Mouse (Mus musculus): ENCODE data around the gene Vill. TPM values are rescaled to one million over a fixed set of nuclear protein-coding genes. Genes with fewer than 3 reads are reported as not detected.

Vill gene
- polyA plus RNA-seq, 1 experiment: 16.5 TPM

DNA sequence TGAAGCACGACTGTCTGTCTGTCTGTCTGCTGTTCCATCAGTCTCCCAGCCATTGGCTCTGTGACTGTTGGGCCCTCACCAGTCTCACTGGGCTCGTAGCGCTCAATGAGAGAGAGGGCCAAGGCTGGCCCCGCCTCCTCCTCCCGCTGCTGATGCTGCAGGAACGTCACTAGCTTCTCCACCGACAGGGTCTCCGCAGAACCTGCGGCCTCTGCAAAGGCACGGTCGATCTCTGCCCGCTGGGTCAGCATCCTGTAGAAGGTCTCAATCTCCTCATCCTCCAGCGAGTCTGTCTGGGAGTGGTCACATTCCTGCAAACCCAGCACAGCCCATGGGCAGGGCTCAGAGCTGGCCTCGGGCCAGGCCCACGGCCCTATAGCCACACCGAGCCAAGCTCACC is 23.1 kb downstream of the Vill start:
- H3K4me3 ChIP-seq (ENCODE audit: insufficient read depth, low read length): no peak overlapping the region

GRCm38 (mm10) chr9:119080040-119080675 is 27.6 kb downstream of the Vill start:
- no peaks in the 10 kb centered on the region for H3K4me1 ChIP-seq (ENCODE audit: control insufficient read depth, insufficient read depth, low read length)
- no peak overlapping the region for H3K4me3 ChIP-seq (ENCODE audit: insufficient read depth, low read length)
- no peak overlapping the region for H3K27ac ChIP-seq (ENCODE audit: insufficient read depth, low read length)
- no peak for TF ChIP-seq POLR2A (IDR thresholded peaks at IDR 0.05; ENCODE audit: low read depth, low read length)

More for the DNA sequence above, 23.1 kb downstream of the Vill start:
- H3K4me1 ChIP-seq (ENCODE audit: control insufficient read depth, insufficient read depth, low read length): no peaks in the 10 kb centered on the region
- no peak overlapping the region for H3K27ac ChIP-seq (ENCODE audit: insufficient read depth, low read length)
- TF ChIP-seq CTCF (IDR thresholded peaks at IDR 0.05; ENCODE audit: borderline replicate concordance, insufficient read depth, low read length) (no peak), POLR2A (IDR thresholded peaks at IDR 0.05; ENCODE audit: low read depth, low read length) (no peak)

GRCm38 (mm10) chr9:119082039-119082438 is 29.5 kb downstream of the Vill start:
- H3K4me1 ChIP-seq (ENCODE audit: control insufficient read depth, insufficient read depth, low read length): no peaks in the 10 kb centered on the region
- no peak overlapping the region for H3K4me3 ChIP-seq (ENCODE audit: insufficient read depth, low read length)
- no peak for TF ChIP-seq POLR2A (IDR thresholded peaks at IDR 0.05; ENCODE audit: low read depth, low read length)
- no peak for TF ChIP-seq CTCF (IDR thresholded peaks at IDR 0.05; ENCODE audit: borderline replicate concordance, insufficient read depth, low read length)
- no peak overlapping the region for H3K27ac ChIP-seq (ENCODE audit: insufficient read depth, low read length)

GRCm38 (mm10) chr9:119082656-119083430 is 30.3 kb downstream of the Vill start:
- no peak overlapping the region for H3K27ac ChIP-seq (ENCODE audit: insufficient read depth, low read length)
- no peak for TF ChIP-seq CTCF (IDR thresholded peaks at IDR 0.05; ENCODE audit: borderline replicate concordance, insufficient read depth, low read length)
- TF ChIP-seq POLR2A (IDR thresholded peaks at IDR 0.05; ENCODE audit: low read depth, low read length): no peak
- no peaks in the 10 kb centered on the region for H3K4me1 ChIP-seq (ENCODE audit: control insufficient read depth, insufficient read depth, low read length)
- no peak overlapping the region for H3K4me3 ChIP-seq (ENCODE audit: insufficient read depth, low read length)

DNA sequence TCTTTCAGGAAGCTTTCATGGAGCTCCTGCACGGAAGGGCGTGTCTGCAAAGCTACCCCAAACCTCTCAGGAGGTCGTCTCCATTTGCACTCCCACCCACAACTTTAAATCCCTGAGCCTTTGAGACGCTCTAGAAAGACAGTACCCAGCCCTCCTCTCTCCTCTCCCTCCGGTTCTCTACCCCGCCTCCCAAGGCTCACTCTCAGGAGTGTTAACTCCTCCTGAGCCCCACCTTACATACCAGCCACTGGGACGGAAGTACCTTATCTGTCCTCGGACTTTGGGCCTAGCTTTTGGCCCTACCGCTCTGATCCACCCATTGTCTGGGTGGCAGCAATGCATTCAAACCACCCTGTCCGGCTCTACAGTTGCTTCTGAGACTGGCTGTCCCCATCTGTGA is 31.4 kb downstream of the Vill start:
- no peak for TF ChIP-seq POLR2A (IDR thresholded peaks at IDR 0.05; ENCODE audit: low read depth, low read length)
- no peak for TF ChIP-seq CTCF (IDR thresholded peaks at IDR 0.05; ENCODE audit: borderline replicate concordance, insufficient read depth, low read length)
- H3K4me1 ChIP-seq (ENCODE audit: control insufficient read depth, insufficient read depth, low read length): no peaks in the 10 kb centered on the region
- no peak overlapping the region for H3K27ac ChIP-seq (ENCODE audit: insufficient read depth, low read length)
- no peak overlapping the region for H3K4me3 ChIP-seq (ENCODE audit: insufficient read depth, low read length)

DNA sequence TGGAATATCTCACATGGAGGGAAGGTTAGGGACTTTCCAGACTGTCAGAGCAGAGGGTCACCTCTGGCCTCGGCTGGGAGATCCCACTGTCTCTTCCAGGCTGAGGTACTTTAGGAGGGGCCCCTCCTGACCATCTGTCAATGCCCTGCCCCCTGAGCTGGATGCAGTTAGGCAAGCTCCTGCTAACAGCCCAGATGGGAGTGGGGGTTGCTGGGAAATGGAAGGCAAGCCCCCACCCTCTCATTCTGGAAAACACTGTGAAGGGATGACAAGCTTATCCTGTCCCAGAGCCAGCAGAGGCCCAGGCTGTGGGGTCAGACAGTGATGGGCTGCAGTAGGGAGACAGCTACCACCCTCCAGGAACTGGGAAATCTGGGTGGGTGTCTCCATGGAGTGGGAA is 33.9 kb downstream of the Vill start:
- 0 out of 2 replicates have a peak, but pooled peaks cover 2% of the 10 kb centered on the region for H3K4me1 ChIP-seq (ENCODE audit: control insufficient read depth, insufficient read depth, low read length)
- no peak overlapping the region for H3K4me3 ChIP-seq (ENCODE audit: insufficient read depth, low read length)
- no peak overlapping the region for H3K27ac ChIP-seq (ENCODE audit: insufficient read depth, low read length)
- TF ChIP-seq CTCF (IDR thresholded peaks at IDR 0.05; ENCODE audit: borderline replicate concordance, insufficient read depth, low read length): no peak
- no peak for TF ChIP-seq POLR2A (IDR thresholded peaks at IDR 0.05; ENCODE audit: low read depth, low read length)

GRCm38 (mm10) chr9:119087309-119087708 is 34.7 kb downstream of the Vill start:
- Histone ChIP-seq H3K27ac (ENCODE audit: insufficient read depth, low read length) (no peak overlapping the region), H3K4me1 (ENCODE audit: control insufficient read depth, insufficient read depth, low read length) (peaks cover 2% of the 10 kb centered on the region; the same call in 1 of the 2 replicates), H3K4me3 (ENCODE audit: insufficient read depth, low read length) (no peak overlapping the region)
- TF ChIP-seq POLR2A (IDR thresholded peaks at IDR 0.05; ENCODE audit: low read depth, low read length) (no peak), CTCF (IDR thresholded peaks at IDR 0.05; ENCODE audit: borderline replicate concordance, insufficient read depth, low read length) (no peak)

GRCm38 (mm10) chr9:119088148-119088801 is 35.7 kb downstream of the Vill start:
- Histone ChIP-seq H3K4me1 (ENCODE audit: control insufficient read depth, insufficient read depth, low read length) (peaks cover 2% of the 10 kb centered on the region; the same call in 1 of the 2 replicates), H3K4me3 (ENCODE audit: insufficient read depth, low read length) (peak overlapping the region; percentile 30; the same call in 1 of the 2 replicates), H3K27ac (ENCODE audit: insufficient read depth, low read length) (no peak overlapping the region; the same call in 1 of the 2 replicates)
- TF ChIP-seq CTCF (IDR thresholded peaks at IDR 0.05; ENCODE audit: borderline replicate concordance, insufficient read depth, low read length) (no peak), POLR2A (IDR thresholded peaks at IDR 0.05; ENCODE audit: low read depth, low read length) (peak; percentile 55; the same call in 1 of the 2 replicates)

- H3K4me1 ChIP-seq (ENCODE audit: control insufficient read depth, insufficient read depth, low read length): peaks cover 3% of the 10 kb centered on the region; the same call in 1 of the 2 replicates
Observed at GRCm38 (mm10) chr9:119089437-119089836, 36.9 kb downstream of the Vill start.

More at GRCm38 (mm10) chr9:119089437-119089836, 36.9 kb downstream of the Vill start:
- no peak for TF ChIP-seq POLR2A (IDR thresholded peaks at IDR 0.05; ENCODE audit: low read depth, low read length)
- TF ChIP-seq CTCF (IDR thresholded peaks at IDR 0.05; ENCODE audit: borderline replicate concordance, insufficient read depth, low read length): no peak
- Histone ChIP-seq H3K27ac (ENCODE audit: insufficient read depth, low read length) (no peak overlapping the region), H3K4me3 (ENCODE audit: insufficient read depth, low read length) (no peak overlapping the region)
